Mouse (Mus musculus) lung, postnatal 10 days (tissue): ENCODE measurements around the gene Pias3.
"Not testable (repeated sequence)": the region's sequence is repeated elsewhere in the genome, so short reads cannot be mapped to it uniquely, and the experiment has no call there.

Experiments used
- DNase-seq: peaks from one replicate; pipeline ENCODE4 v3.0.0; 2021

Pias3 gene

GRCm38 (mm10) chr3:96730785-96731184, 34.6 kb downstream of the Pias3 start:
- no peak for DNase-seq

GRCm38 (mm10) chr3:96733984-96734383, 37.8 kb downstream of the Pias3 start:
- DNase-seq = no peak

GRCm38 (mm10) chr3:96735200-96735599, 39.0 kb downstream of the Pias3 start:
- DNase-seq = no peak

- no peak for DNase-seq
Measured at GRCm38 (mm10) chr3:96737013-96737740, 41.0 kb downstream of the Pias3 start.

- peak; percentile 23 for DNase-seq
Measured at GRCm38 (mm10) chr3:96737995-96738394, 41.8 kb downstream of the Pias3 start.

- DNase-seq = not testable (repeated sequence)
Measured at GRCm38 (mm10) chr3:96740279-96740678, 44.1 kb downstream of the Pias3 start.

GRCm38 (mm10) chr3:96744348-96744747, 48.2 kb downstream of the Pias3 start:
- DNase-seq = no peak

GRCm38 (mm10) chr3:96746829-96747228, 50.6 kb downstream of the Pias3 start:
- no peak for DNase-seq
